Mouse (Mus musculus) MEL (cell line): Measurements from ENCODE around the gene Mapkap1. TPM values are rescaled to one million over a fixed set of nuclear protein-coding genes. Genes with fewer than 3 reads are reported as not detected.

Experiments used
- DNase-seq: peaks from one replicate; pipeline ENCODE4 v3.0.0; 2011; ENCODE audit warnings: low read depth, low spot score
- H3K27ac ChIP-seq: 2 replicates; pipeline ENCODE4 v1.5.1; 2012; ENCODE audit warnings: low read depth, mild to moderate bottlenecking, control low read depth, low read length, moderate library complexity; ENCODE audit not compliant: control insufficient read depth
- H3K27me3 ChIP-seq, 2 experiments: fragments of 150-350 bp in 1 of 2; sonication (generic) in 1 of 2; 2 replicates each; pipeline ENCODE4 v1.6.1; 2012; ENCODE audit warnings: low read length in 2 of 2, mild to moderate bottlenecking in 2 of 2, improper control_type of control experiment in 1 of 2, moderate library complexity in 1 of 2; ENCODE audit not compliant: insufficient read depth in 2 of 2, control insufficient read depth in 1 of 2
- H3K36me3 ChIP-seq, 2 experiments: 2 replicates each; pipeline ENCODE4 v1.6.1; 2012 to 2014; ENCODE audit warnings: low read length in 2 of 2, improper control_type of control experiment in 1 of 2, inconsistent platforms in 1 of 2, mild to moderate bottlenecking in 1 of 2; ENCODE audit not compliant: insufficient read depth in 2 of 2, control insufficient read depth in 1 of 2
- H3K4me1 ChIP-seq, 2 experiments: fragments of 150-350 bp in 1 of 2; sonication (generic) in 1 of 2; 2 replicates each; pipeline ENCODE4 v1.6.1; 2012; ENCODE audit warnings: low read length in 2 of 2, improper control_type of control experiment in 1 of 2, mild to moderate bottlenecking in 1 of 2; ENCODE audit not compliant: insufficient read depth in 2 of 2, control insufficient read depth in 1 of 2
- H3K4me3 ChIP-seq, 2 experiments: fragments of 150-350 bp in 1 of 2; sonication (generic) in 1 of 2; 2 replicates each; pipeline ENCODE4 v1.5.1; 2012; ENCODE audit warnings: low read depth in 2 of 2, low read length in 2 of 2, mild to moderate bottlenecking in 2 of 2, moderate library complexity in 2 of 2, control low read depth in 1 of 2, improper control_type of control experiment in 1 of 2; ENCODE audit not compliant: control insufficient read depth in 1 of 2, insufficient read depth in 1 of 2
- H3K79me2 ChIP-seq: 2 replicates; pipeline ENCODE4 v1.6.1; 2012; ENCODE audit warnings: mild to moderate bottlenecking, low read length, moderate library complexity; ENCODE audit not compliant: control insufficient read depth, poor library complexity, insufficient read depth
- H3K9ac ChIP-seq: 2 replicates; pipeline ENCODE4 v1.6.1; 2012; ENCODE audit warnings: low read depth, mild to moderate bottlenecking, control low read depth, low read length, moderate library complexity; ENCODE audit not compliant: control insufficient read depth, poor library complexity, severe bottlenecking
- H3K9me3 ChIP-seq: fragments of 150-350 bp; sonication (generic); replicated peaks from 2 replicates; pipeline ENCODE4 v1.6.1; 2012; ENCODE audit warnings: mild to moderate bottlenecking, low read length, improper control_type of control experiment, moderate library complexity; ENCODE audit not compliant: insufficient read depth
- BHLHE40 ChIP-seq: IDR thresholded peaks from 2 replicates; pipeline ENCODE4 v1.6.1; 2012; ENCODE audit warnings: low read depth, mild to moderate bottlenecking, inconsistent platforms, low read length, improper control_type of control experiment, borderline replicate concordance
- E2F4 ChIP-seq: IDR thresholded peaks from 2 replicates; pipeline ENCODE4 v1.6.1; 2011; ENCODE audit warnings: low read depth, low read length, improper control_type of control experiment, borderline replicate concordance
- GABPA ChIP-seq: IDR thresholded peaks from 2 replicates; pipeline ENCODE4 v1.6.1; 2012; ENCODE audit warnings: low read depth, mild to moderate bottlenecking, inconsistent platforms, low read length, improper control_type of control experiment, moderate library complexity
- JUND ChIP-seq: IDR thresholded peaks from 2 replicates; pipeline ENCODE4 v1.6.1; 2011; ENCODE audit warnings: low read depth, mild to moderate bottlenecking, improper control_type of control experiment, low read length
- MAZ ChIP-seq: IDR thresholded peaks from 2 replicates; pipeline ENCODE4 v1.6.1; 2012; ENCODE audit warnings: low read depth, mild to moderate bottlenecking, inconsistent platforms, low read length, improper control_type of control experiment
- RAD21 ChIP-seq: IDR thresholded peaks from 2 replicates; pipeline ENCODE4 v1.6.1; 2011; ENCODE audit warnings: mild to moderate bottlenecking, low read depth, low read length, improper control_type of control experiment
- TCF12 ChIP-seq: IDR thresholded peaks from 2 replicates; pipeline ENCODE4 v1.6.1; 2014; ENCODE audit warnings: low read depth, mild to moderate bottlenecking, inconsistent platforms, low read length, improper control_type of control experiment, moderate library complexity
- USF2 ChIP-seq, 2 experiments: IDR thresholded peaks; 2 replicates each; pipeline ENCODE4 v1.6.1; 2011 to 2012; ENCODE audit warnings: improper control_type of control experiment in 2 of 2, low read length in 2 of 2, borderline replicate concordance in 1 of 2, inconsistent platforms in 1 of 2, low read depth in 1 of 2, mild to moderate bottlenecking in 1 of 2; ENCODE audit not compliant: insufficient read depth in 1 of 2
- ZNF384 ChIP-seq: IDR thresholded peaks from 2 replicates; pipeline ENCODE4 v1.6.1; 2012; ENCODE audit warnings: low read depth, mild to moderate bottlenecking, inconsistent platforms, low read length, improper control_type of control experiment
- polyA plus RNA-seq, 2 experiments: library from polyadenylated mRNA; stranded (reverse) in 1 of 2; unstranded in 1 of 2; fragments of >175 nt in 1 of 2; fragments of >200 nt in 1 of 2; gene quantifications; 2 replicates each; pipeline versions ENCODE4 v1.2.1 to v1.2.4; 2012; ENCODE audit warnings: low replicate concordance in 2 of 2, low read depth in 1 of 2; ENCODE audit not compliant: insufficient read length in 2 of 2, insufficient read depth in 1 of 2, missing spikeins in 1 of 2
- total RNA-seq: library from RNA; depleted of rRNA; stranded (reverse); fragments of 300-350 nt; gene quantifications from 2 replicates; pipeline ENCODE4 v1.2.3, GENCODE M21; 2012

Gene Mapkap1
- total and polyA plus RNA-seq, 3 experiments, result 42.1 to 52.5 TPM; not detected in 1

DNA sequence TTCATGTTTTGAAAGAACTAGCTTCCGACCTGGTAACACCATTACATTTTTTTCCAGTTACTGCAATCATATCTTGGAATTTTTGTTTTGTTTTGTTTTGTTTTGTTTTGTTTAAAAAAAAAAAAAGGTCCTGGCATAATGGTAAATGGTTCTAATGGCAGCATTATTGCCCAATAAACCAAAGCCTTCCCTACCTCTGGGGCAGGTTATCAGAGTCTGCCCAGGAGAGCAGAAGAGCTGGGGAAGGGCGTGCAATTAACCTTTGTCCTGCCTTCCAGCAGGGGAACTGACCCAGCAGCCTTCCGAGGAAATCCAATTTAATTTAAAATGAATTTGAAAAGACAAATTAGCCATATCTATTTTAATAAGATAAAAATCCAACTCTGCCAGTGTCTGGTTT is 75.5 kb downstream of the Mapkap1 start:
- no peak for DNase-seq
- no peak overlapping the region for H3K27ac ChIP-seq
- no peak for TF ChIP-seq E2F4
- no peak for TF ChIP-seq MAZ
- no peak for TF ChIP-seq BHLHE40
- TF ChIP-seq ZNF384, result no peak
- TF ChIP-seq TCF12, result no peak
- TF ChIP-seq USF2 (IDR thresholded peaks at IDR 0.05; ENCODE audit: borderline replicate concordance in 1 of 2, insufficient read depth in 1 of 2, low read depth in 1 of 2, low read length in 2 of 2), result no peak
- TF ChIP-seq JUND, result no peak
- TF ChIP-seq, all 39 proteins: peak for 0
- Histone ChIP-seq H3K4me1 (no peaks in the 10 kb centered on the region), H3K9me3 (no peaks in the 10 kb centered on the region), H3K27me3 (no peaks in the 10 kb centered on the region), H3K36me3 (no peaks in the 10 kb centered on the region), H3K9ac (no peak overlapping the region), H3K79me2 (no peaks in the 10 kb centered on the region), H3K4me3 (no peak overlapping the region)

DNA sequence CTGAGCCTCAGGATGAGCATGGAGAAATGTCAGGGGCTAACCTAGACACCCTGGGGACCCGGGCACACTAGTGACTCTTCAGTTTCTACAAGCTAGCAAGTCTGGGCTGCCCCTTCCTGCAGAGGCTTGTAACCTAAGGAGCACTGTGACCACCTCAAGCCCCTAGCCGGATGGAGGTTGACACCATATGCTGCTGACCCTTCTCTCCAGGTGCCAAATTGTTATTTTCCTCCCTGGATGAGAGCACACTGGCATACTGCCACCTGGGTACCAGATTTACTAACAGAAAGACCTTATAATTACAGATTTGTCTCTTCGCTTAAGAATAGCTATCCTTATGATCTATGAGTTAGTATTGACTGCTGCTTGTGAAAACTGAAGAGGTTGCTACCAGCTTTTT is 76.0 kb downstream of the Mapkap1 start:
- Histone ChIP-seq H3K9ac (no peak overlapping the region), H3K9me3 (no peaks in the 10 kb centered on the region), H3K4me1 (no peaks in the 10 kb centered on the region), H3K36me3 (no peaks in the 10 kb centered on the region), H3K4me3 (no peak overlapping the region), H3K27ac (no peak overlapping the region), H3K27me3 (no peaks in the 10 kb centered on the region), H3K79me2 (no peaks in the 10 kb centered on the region)
- TF ChIP-seq GABPA, result no peak
- DNase-seq, result no peak

DNA sequence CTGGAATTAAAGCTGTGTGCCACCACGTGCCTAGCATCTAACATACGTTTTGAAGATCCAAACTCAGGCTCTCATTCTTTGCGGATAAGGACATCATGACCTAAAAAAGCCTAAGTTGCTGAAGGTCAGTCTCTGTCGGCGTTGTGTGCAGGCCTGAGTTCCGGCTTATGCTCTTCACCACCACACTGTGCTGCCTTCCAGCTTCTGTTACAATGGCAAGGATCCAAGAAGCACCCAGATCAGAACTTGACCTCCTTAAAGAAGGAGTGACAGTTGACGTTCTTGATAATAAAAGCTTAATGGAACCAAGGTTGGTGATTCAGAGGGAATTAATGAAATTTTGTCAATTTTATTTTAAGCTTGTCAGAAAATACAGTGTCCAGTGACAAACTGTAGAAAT is 80.7 kb downstream of the Mapkap1 start:
- Histone ChIP-seq H3K27me3 (no peaks in the 10 kb centered on the region), H3K4me1 (no peaks in the 10 kb centered on the region), H3K9ac (no peak overlapping the region), H3K27ac (no peak overlapping the region), H3K79me2 (no peaks in the 10 kb centered on the region), H3K9me3 (no peaks in the 10 kb centered on the region), H3K4me3 (no peak overlapping the region), H3K36me3 (no peaks in the 10 kb centered on the region)
- TF ChIP-seq RAD21, result no peak
- DNase-seq, result no peak
